Mouse (Mus musculus): ENCODE measurements at regions not wholly inside any gene's neighbourhood (a gene's known extent, or its start where the extent isn't known, plus 50 kb on each side); places are given as distances from the start of the nearest gene placed in this dataset.
"Not testable (repeated sequence)": the region's sequence is repeated elsewhere in the genome, so short reads cannot be mapped to it uniquely, and the experiment has no call there.

DNA sequence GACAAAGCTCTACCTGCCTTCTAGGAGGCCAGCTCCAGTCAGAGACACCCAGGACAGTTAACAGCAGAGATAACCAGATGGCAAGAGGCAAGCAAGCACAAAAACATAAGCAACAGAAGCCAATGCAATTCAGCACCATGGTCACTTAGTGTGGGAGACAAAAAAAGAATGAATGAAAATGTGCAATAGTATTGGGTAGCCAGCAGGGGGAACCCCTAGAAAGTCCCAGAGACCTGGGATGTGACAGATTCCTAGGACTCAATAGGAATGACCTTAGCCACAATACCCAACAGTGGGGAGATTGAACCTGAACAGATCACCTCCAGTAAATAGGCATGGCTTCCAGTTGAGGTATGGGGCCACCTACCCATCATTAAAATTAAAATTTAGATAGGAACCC lies 409.0 kb upstream of the St6gal2 start:
- DNase-seq, result no peak

DNA sequence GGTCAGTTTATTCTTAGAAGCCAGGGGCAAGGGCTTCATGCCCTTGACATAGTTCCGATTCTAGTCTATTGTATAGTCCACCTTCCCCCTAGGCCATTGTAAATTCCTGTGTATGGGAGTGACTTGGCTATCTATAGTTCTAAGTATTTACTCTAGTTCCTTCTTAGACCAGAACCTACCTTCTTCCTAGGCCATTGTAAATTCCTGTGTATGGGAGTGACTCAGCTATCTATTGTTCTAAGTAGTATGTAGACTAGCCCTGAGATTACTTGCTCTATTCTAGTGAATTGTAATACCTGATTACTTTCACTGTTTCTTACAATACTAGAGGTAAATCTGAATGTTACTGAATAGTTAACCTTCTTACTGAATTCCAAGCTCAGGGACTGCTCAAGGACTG lies 405.0 kb upstream of the St6gal2 start:
- not testable (repeated sequence) for DNase-seq

DNA sequence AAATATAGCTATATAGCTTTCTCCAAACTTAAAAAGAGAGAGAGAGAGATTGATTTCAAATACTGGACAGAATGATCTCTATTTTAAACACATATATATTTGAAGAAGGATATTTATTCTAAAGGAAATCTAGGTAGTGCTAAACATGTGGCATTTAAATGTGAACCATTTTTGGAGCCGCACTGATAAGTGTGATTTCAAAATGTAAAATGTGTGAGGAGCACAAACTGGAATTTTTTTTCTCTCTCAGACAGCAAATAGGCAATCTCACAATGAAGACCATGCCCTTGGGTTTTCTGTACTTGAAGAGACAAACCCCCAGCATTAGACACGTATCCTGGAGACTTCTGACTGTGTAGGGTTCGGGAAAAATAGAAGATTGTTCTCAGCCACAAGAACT lies 376.8 kb upstream of the St6gal2 start:
- no peak for DNase-seq

DNA sequence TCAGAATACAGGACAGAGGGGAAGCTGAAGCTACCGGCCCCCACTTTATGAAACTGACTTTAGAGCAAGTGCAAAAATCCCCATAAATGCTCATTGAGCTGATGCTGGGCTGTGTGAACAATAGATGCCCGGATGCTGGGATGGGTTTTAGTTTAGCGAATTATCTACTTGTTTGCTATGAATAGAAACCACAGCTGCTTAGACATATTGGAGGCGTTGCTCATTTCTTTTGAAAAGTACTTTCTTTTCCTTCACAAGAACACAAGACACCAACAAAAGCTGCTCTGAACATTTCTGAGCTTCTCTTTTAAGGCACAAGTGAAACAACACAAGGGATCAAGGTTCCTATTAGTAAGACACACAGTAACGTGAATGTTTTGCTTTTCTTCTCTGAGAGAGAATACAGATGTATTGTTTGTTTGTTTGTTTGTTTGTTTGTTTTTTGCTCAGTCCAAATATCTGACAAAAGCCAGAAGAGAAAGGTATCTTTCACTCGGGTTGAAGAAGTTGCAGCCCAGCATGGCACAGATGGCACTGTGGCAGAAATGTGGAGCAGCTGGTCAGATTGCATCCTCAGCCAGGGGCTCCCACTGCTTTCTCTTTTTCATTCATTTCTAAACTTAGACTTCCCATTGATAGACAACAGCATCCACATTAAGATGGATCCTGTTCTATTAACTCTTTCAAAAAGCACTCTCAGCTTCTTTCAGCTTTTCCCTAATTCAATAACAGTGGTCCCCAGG lies 361.7 kb upstream of the St6gal2 start:
- DNase-seq, result peak; percentile 5

DNA sequence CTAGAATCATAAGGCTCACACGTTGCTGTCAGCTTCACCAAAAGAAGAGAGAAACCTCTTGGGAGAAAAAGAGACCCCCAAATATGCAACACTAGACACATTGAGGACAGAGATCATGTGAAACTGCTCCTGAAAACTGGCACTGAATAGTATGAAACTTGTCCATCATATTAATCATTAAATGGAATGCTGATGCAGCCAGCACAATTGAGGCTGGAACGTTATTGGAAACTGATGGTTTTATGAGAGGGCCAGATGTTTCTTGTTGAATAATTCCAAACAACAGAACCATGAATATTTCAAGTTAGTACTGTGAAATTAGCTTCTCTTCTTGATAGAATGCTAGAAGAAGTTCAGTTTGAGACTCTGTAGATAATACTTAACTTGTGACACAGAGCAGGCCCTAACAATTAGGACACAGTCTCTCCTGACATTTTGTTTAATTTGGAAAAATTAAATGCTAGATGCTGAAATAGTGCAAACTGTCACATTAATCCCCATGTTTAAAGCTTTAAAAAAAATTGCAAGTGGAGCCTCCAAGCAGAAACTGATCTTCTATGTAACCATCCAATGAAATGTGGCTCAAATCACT lies 354.4 kb upstream of the St6gal2 start:
- DNase-seq, result no peak

DNA sequence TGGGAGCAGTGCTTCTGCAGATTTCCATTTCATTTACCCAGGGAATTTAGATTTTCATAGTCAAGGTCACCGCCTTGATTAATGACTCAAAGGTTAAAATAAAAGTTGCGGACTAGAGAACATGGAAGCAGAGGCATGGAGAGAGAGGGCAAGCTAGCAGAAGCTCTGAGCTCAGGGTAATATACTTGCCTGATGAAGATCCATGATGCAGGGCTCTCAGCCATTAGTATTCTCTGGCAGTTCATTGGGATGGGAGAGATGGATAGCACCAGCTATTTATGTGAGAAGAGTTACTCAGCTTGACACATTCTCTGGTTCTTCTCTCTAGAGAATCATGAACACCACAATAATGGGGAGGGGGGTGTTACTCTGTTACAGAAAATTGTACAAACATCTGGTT lies 341.7 kb upstream of the St6gal2 start:
- no peak for DNase-seq

DNA sequence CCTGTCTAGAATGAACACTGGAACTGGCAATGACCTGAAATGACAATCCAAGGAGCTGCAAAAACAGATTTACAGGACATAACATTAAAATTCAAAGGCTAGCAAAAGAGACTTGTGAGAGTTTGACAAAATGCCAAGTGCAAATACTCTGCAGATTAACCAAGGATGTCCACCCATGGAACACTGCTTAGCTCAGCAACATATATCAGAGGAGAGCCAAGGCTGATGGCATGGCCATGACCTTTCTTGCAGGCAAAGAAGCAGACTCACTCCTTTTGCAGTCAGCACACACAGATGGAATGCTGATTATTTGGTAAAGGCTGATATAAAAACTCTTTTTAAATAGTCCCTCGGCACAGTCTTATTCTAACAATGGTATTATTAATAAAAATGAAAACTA lies 320.3 kb upstream of the St6gal2 start:
- no peak for DNase-seq

DNA sequence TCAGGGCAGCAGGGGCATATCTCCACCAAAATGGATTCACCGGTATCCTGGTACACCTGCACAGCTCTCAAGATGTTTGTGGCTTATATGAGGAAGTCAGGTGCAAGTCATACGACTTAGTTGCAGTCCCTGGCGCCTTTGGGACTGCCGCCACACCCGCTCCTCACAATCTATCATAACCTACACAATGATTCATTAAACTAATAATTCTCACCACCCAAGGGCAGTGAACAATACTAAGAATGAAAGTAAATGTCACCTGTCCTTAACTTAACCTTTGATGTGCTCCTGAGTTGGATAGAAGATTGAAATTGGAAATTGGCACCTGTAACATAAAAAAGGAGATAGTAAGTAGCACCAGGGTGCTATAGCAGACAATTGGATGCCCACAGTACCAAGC lies 315.1 kb upstream of the St6gal2 start:
- DNase-seq, result not testable (repeated sequence)
